Mouse (Mus musculus) gastrocnemius, postnatal 10 days (tissue): ENCODE measurements around the gene Catsperg1. TPM values are rescaled to one million over a fixed set of nuclear protein-coding genes. Genes with fewer than 3 reads are reported as not detected.
"Not testable (repeated sequence)": the region's sequence is repeated elsewhere in the genome, so short reads cannot be mapped to it uniquely, and the experiment has no call there.

Source experiments
- DNase-seq: peaks from one replicate; pipeline ENCODE4 v3.0.0; 2021; ENCODE audit warnings: mixed read lengths
- long read RNA-seq, 2 experiments: library from polyadenylated mRNA; stranded (forward); transcript quantifications; one replicate each; pipeline ENCODE4 v2.0.0; 2021
- total RNA-seq, 2 experiments: library from RNA; stranded (reverse); gene quantifications; 2 replicates each; pipeline ENCODE4 v1.2.3; 2021

Catsperg1 gene
- under 1 TPM; 0.16 to 0.56 TPM for total RNA-seq
- long read RNA-seq, experiment 1: 0 reads
- long read RNA-seq, experiment 2: 0 reads

- no peak for DNase-seq
These were observed at the start of gene Catsperg1 for GRCm38 (mm10) chr7:29213675-29214082. Catsperg1 (minus strand) TSS chr7:29214035.

GRCm38 (mm10) chr7:29262151-29262550 is 48.3 kb upstream of the Catsperg1 start:
- no peak for DNase-seq

DNA sequence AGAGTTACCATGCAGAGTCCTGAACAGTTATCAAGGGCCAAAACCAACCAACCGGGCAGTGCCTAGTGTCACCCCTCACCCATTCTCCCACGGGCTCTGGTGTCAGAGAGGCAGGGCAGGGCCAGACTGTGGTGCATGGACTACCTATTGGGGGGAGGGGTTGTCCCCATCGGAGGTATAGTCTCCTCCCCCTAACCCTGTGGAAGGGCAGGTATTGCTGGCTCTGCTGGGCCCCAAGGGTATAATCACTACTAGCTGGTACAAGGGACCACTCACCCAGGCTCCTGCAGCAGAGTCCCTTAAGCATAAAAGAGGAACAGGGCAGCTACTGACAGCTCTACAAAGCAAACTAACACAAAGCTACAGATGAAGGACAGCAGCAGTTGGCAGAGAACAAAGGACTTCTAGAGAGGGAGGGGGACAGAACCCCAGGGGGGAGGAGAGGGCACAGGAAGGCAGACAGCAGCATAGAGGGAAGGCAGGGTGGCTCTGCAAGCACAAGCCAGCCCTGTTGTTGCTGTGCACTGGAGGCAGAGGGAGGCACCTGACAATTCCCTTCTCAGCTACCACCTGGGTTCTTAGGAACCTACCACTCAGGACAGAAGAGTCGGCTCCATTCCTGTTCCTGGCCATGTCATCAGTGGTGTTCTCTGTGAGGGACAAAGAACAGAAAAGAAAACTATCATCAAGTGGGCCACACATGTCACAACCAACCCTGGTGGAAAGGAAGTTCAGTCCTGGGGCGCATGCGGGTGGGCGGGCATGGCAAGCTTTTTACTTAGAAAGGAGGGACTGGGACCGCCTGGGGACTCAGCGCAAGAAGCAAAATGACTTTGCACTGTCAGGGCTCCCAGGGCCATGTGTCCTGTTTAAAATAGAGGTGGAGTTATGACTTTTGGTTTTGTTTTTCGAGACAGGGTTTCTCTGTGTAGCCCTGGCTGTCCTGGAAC is 46.2 kb upstream of the Catsperg1 start:
- no peak for DNase-seq

DNA sequence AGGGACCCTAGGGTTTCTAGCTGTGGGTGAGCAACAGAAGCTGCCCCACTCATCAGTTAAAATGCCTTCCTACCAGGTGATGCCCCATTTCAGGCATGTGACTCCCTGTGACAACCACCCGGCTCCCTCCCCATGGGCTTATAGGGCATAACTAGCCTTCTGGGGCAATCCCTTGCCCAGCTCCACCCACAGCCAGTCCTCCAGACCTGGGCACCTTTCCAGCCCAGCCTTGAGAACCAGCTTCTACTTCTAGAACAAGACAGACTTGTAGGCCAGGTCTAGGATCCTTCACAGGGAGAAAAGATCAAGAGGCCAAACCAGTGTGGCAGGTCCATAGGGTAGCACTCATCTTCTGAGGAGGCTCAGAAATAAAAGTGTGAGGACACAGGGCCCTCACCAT is 43.5 kb upstream of the Catsperg1 start:
- no peak for DNase-seq

DNA sequence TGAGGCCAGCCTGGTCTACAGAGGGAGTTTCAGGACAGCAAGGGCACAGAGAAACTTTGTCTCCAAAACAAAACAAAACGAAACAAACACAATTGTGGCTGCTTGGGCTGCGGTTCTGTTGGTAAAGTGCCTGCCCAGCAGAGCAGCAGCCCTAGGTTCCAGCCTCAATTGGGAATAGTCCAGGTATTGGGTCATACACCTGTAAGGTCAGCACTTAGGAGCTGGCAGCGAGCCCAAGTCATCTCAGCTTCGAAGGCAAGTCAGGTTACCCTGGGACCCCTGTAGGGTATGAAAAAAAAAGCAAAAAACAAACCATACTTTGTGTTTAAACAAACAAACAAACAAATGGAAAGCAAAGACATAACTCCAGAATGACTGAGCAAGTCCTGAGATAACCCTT is 42.0 kb upstream of the Catsperg1 start:
- DNase-seq: no peak

GRCm38 (mm10) chr7:29253842-29254241 is 40.0 kb upstream of the Catsperg1 start:
- DNase-seq: no peak

DNA sequence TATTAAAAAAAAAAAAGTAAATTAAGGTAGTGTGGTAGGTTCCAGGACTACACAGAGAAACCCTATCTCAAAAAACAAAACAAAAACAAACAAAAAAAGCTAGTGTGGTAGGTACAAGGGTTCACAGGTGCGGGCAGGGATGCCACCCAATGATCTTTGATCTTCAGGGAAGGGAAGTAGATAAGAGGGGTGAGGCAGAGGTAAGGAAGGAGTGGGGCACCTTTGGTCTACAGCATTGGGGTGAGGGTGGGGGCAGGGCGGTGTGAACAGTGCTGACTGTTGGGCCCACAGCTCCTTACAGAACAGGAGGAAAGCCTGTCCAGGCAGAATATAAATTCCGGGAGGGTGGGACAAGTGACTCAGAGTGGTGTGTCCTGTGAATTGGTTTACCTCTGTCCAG is 37.3 kb upstream of the Catsperg1 start:
- no peak for DNase-seq

- no peak for DNase-seq
These were observed 34.5 kb upstream of the Catsperg1 start, which contains the start of gene 2200002D01Rik for GRCm38 (mm10) chr7:29248261-29248841. 2200002D01Rik (minus strand) TSS chr7:29248466.

DNA sequence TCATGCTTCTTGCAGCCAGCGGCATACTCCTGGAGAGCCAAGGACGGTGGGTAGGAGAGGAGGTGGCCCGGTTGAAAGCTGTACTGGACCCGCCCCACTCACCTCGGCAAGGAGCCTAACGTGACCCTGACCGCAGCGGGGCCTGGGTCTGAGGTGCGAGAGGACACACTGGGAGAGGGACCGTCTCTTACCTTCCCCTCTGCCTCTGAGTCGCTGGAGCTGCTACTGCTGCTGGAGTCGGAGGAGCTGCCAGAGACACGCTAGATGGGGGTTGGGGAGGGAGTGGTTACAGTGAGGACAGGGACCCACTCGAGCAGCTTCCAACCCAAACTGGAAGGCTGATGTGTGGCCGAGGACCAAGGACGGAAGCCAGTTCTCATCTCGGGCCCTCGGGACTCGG is 33.9 kb upstream of the Catsperg1 start:
- DNase-seq: peak; percentile 22

DNA sequence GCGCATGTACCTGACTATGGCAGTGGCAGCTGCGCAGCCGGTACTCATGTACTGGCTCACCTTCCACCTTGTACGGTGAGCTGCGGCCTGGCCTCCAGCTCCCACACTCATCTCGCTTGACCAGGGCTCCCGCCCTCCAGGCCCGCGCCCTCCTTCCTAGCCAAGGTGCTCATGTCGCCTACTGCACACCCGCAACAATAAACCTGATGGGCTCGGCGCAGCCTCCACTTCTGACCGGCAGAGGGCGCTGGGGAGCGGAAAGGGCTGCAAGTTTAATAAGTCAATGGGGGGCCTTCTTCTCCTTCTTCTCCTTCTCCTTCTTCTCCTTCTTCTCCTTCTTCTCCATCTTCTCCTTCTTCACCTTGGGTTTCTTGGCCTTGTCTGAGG is 33.5 kb upstream of the Catsperg1 start:
- DNase-seq: peak; percentile 88

DNA sequence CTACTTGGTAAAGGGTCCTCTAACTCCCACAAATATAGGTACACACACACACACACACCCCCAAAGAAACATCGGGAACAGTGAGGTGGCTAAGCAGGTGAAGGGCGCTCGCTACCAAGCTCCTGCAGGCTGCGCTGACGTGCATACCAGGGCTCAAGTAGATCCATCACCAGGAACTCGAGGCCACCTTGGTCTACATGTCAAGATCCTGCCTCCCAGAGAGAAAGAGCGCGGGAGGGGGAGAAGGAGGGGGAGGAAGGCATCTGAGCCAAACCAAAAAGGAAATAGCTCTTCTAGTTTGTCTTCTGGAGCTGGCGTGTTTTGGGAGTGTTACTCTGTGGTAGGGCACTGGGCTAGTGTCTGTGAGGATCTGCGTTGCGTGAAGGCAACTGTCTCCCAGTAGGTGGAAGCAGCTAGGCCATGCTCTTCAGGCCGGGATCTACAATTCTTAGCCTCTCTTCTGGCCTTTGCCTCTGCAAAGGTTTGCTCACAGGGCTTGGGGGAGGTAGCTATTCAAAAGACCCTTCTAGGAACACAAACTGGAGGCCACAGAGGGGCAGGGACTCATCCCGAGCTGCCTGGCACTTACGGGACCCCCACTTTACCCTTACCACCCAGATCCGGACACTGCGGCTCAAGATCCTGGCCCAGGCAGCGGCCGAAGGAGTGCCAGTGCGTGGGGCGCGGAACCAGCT is 32.9 kb upstream of the Catsperg1 start:
- DNase-seq: no peak

DNA sequence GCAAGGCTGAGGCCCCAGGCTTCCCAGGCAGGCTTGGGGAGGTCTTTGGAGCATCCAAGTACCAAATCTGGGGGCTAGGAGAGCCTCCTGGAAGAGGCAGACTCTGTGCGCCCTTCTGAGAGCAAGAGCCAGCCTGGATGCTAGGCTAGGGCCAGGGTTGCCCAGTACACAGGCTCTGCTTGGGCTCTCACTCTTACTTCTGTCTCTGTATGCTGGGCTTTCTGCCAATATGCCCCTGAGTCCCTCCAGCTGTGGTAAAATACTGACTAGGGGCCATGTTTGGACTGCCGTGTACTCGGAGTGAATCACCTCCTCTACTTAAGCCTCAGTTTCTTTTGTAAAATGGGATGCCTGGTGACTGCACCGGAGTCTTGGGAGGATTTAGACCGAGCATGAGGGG is 32.2 kb upstream of the Catsperg1 start:
- no peak for DNase-seq

- DNase-seq: peak; percentile 29
These were observed 31.0 kb upstream of the Catsperg1 start for GRCm38 (mm10) chr7:29244732-29245416.

- DNase-seq: peak; percentile 96
These were observed 24.5 kb upstream of the Catsperg1 start, which contains the start of gene Yif1b for GRCm38 (mm10) chr7:29238019-29238967. Yif1b (plus strand) TSS chr7:29238329.

GRCm38 (mm10) chr7:29237596-29237995 is 23.8 kb upstream of the Catsperg1 start:
- not testable (repeated sequence) for DNase-seq

DNA sequence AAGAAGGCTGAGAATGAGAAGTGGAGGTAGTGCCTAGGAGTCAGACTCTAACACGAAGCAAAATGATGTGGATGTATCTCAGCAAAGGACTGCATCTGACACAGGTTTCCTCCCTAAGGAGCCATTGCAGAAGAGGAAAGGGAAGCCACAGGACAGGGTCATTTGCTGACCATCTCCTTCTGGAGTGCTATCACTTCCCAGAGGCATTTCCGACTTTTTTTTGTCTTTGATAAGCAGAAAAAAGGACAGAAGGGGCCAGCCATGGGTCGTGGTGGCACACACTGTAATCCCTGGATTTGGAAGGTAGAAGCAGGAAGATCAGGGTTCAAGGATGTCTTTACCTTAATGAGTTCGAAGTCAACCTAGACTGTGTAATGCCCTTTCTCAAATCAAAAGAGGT is 22.8 kb upstream of the Catsperg1 start:
- DNase-seq: no peak

GRCm38 (mm10) chr7:29234661-29235060 is 20.8 kb upstream of the Catsperg1 start:
- no peak for DNase-seq

- DNase-seq: no peak
These were observed 19.9 kb upstream of the Catsperg1 start for GRCm38 (mm10) chr7:29233745-29234144.

- peak; percentile 54 for DNase-seq
These were observed 18.6 kb upstream of the Catsperg1 start, which contains the start of gene Kcnk6 for GRCm38 (mm10) chr7:29232247-29233013. Kcnk6 (minus strand) TSS chr7:29232515.

DNA sequence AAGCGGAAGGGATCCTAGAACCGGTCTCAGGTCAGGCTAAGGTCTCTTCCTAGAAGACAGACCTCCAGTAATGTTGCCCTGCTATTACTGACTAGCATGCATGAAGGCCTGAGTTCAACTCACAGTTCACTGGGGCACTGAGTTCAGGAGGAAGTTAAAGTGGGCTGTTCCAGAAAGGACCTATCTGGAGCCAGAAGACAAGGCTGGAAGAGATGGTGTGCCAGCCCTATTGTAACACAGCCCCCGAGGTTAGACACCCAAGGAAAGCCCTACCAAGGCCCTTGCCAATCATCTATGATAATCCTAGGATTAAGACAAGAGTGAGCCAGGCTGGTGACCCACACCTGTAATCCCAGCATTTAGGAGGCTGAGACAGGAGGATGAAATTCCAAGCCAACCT is 17.7 kb upstream of the Catsperg1 start:
- DNase-seq: no peak
